Mouse (Mus musculus) liver, postnatal 0 days (tissue): ENCODE data around the gene C2cd4a. TPM values are rescaled to one million over a fixed set of nuclear protein-coding genes. Genes with fewer than 3 reads are reported as not detected.

ENCODE experiments used
- ATAC-seq: fragments of 200-750 bp; cut with Nextera tagmentation; 2 replicates; pipeline ENCODE4 v1.8.0; 2017; ENCODE audit warnings: mild to moderate bottlenecking, moderate library complexity
- DNase-seq: peaks from one replicate; pipeline ENCODE4 v3.0.0-alpha.2; 2016
- H3K27ac ChIP-seq: fragments of 300-500 bp; sonication (generic); 2 replicates; pipeline ENCODE4 v1.5.1; 2014; ENCODE audit warnings: antibody characterized with exemption, moderate library complexity, mild to moderate bottlenecking, low read depth
- H3K27me3 ChIP-seq: fragments of 300-500 bp; sonication (generic); 2 replicates; pipeline ENCODE4 v1.6.1; 2014; ENCODE audit warnings: low read length, control low read depth, mixed read lengths; ENCODE audit not compliant: insufficient read depth
- H3K36me3 ChIP-seq: fragments of 300-500 bp; sonication (generic); replicated peaks from 2 replicates; pipeline ENCODE4 v1.6.1; 2014; ENCODE audit warnings: mild to moderate bottlenecking, control low read depth, low read length, moderate library complexity, mixed read lengths; ENCODE audit not compliant: insufficient read depth
- H3K4me1 ChIP-seq: fragments of 300-500 bp; sonication (generic); 2 replicates; pipeline ENCODE4 v1.6.1; 2014; ENCODE audit warnings: antibody characterized with exemption, mild to moderate bottlenecking, control low read depth; ENCODE audit not compliant: insufficient read depth
- H3K4me2 ChIP-seq: fragments of 300-500 bp; sonication (generic); 2 replicates; pipeline ENCODE4 v1.6.1; 2014; ENCODE audit warnings: low read depth, mild to moderate bottlenecking, low read length, moderate library complexity, mixed read lengths
- H3K4me3 ChIP-seq: fragments of 300-500 bp; sonication (generic); 2 replicates; pipeline ENCODE4 v1.5.1; 2014; ENCODE audit warnings: low read depth, low read length
- H3K9ac ChIP-seq: fragments of 300-500 bp; sonication (generic); replicated peaks from 2 replicates; pipeline ENCODE4 v1.6.1; 2014; ENCODE audit warnings: mild to moderate bottlenecking, moderate library complexity
- H3K9me3 ChIP-seq: fragments of 300-500 bp; sonication (generic); 2 replicates; pipeline ENCODE4 v1.6.1; 2016; ENCODE audit warnings: mild to moderate bottlenecking, control low read depth, low read length, mixed read lengths
- CTCF ChIP-seq: sonication (generic); IDR thresholded peaks from 2 replicates; pipeline ENCODE4 v1.5.1; 2016; ENCODE audit warnings: antibody characterized with exemption, low read depth
- EP300 ChIP-seq: IDR thresholded peaks from 2 replicates; pipeline ENCODE4 v1.6.1; 2016; ENCODE audit warnings: antibody characterized with exemption, low read depth, mild to moderate bottlenecking
- WGBS: fragments of 180-500 bp; shearing (Covaris S2); extraction: QIAGEN DNeasy Blood & Tissue Kit; methylation state at CpG from one replicate; pipeline ENCODE4 v1.1.7; 2014; ENCODE audit not compliant: insufficient replicate concordance; 5-methylcytosine and 5-hydroxymethylcytosine counted together
- polyA plus RNA-seq: library from polyadenylated mRNA; unstranded; fragments of >200 nt; fragmentation: Nextera tagmentation; extraction: Ambion mirVana; gene quantifications from 2 replicates; pipeline ENCODE4 v1.2.1, GENCODE M21; 2015

Gene C2cd4a
- polyA plus RNA-seq, 1 experiment from 2014 or later: 0.89 TPM

DNA sequence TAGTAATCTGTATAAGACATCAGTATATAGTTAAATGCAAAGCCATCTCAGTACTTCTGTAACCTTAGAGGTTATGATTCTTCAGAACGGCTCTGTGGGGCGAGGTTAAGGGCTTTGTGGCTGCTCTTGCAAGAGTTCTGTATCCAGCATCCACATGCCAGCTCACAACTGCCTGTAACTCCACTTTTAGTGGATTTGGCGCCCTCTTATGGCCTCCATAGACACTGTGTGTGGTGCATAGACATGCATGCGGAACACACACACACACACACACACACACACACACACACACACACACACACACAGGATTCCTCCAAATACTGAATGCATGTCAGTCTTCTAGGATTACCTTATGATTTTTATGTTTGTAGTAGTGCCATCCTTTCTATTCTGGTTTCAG lies 19.0 kb upstream of the C2cd4a start:
- H3K4me1 ChIP-seq: peaks cover 19% of the 10 kb centered on the region
- WGBS: 74% methylated on average over 4 of the region's 4 CpGs
- H3K9me3 ChIP-seq: no peaks in the 10 kb centered on the region
- peaks cover 18% of the 10 kb centered on the region for H3K36me3 ChIP-seq
- no peak overlapping the region for H3K27ac ChIP-seq
- DNase-seq: peak; percentile 51
- no peak overlapping the region for H3K9ac ChIP-seq
- no peaks in the 10 kb centered on the region for H3K27me3 ChIP-seq
- no peak for TF ChIP-seq EP300
- TF ChIP-seq CTCF: peak; percentile 61
- no peak overlapping the region for H3K4me3 ChIP-seq
- ATAC-seq: peak; percentile 45
- no peak overlapping the region for H3K4me2 ChIP-seq

DNA sequence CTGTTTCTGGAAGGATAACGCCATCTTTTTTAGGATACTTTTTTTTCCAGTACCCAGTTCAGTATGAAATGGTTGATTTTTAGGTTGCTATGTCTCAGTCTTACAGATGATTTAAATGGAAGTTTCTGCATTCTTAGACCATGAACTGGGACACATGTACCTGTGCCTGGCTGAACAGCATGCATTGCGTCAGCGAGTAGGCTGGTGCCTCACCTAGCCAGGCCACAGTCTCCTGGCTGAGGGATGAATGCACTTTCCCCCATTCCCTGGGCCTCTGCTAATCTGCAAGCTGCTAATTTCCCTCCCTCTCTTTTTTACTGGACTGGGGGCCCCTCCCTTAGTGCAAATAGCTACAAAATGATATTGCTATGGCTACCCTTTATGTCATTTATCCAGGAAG lies 17.7 kb upstream of the C2cd4a start:
- H3K9ac ChIP-seq: no peak overlapping the region
- 89% methylated on average over 3 of the region's 3 CpGs for WGBS
- ATAC-seq (no peak), DNase-seq (no peak)
- no peak overlapping the region for H3K4me2 ChIP-seq
- no peaks in the 10 kb centered on the region for H3K9me3 ChIP-seq
- peaks cover 12% of the 10 kb centered on the region for H3K36me3 ChIP-seq
- TF ChIP-seq CTCF (no peak), EP300 (no peak)
- H3K27me3 ChIP-seq: no peaks in the 10 kb centered on the region
- H3K4me3 ChIP-seq: no peak overlapping the region
- H3K4me1 ChIP-seq: peaks cover 28% of the 10 kb centered on the region
- H3K27ac ChIP-seq: no peak overlapping the region

DNA sequence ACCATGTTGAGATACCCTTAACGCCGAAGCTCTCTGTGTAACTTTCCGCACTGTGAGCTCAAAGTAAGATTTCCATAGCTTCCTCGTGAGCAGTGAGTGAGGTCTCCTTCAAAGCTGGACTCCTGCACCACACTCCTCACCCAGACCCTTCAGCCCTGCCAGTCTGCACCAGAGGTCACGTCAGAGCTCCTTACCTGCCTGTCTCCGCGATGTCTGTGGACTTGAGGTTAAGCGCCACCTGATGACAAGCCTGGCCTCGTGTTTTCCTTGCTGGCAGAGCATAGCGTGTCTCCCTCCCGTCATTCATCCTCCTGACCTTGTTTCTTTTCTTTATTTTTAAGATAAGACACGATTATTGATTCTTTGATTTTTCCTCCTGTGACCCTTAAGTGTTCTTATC lies 17.3 kb upstream of the C2cd4a start:
- Histone ChIP-seq H3K4me1 (peaks cover 33% of the 10 kb centered on the region), H3K9me3 (no peaks in the 10 kb centered on the region), H3K27me3 (no peaks in the 10 kb centered on the region), H3K36me3 (peaks cover 10% of the 10 kb centered on the region), H3K4me2 (no peak overlapping the region), H3K9ac (no peak overlapping the region), H3K4me3 (no peak overlapping the region), H3K27ac (no peak overlapping the region)
- no peak for ATAC-seq
- WGBS: 80% methylated on average over 12 of the region's 12 CpGs
- DNase-seq: no peak
- no peak for TF ChIP-seq EP300

DNA sequence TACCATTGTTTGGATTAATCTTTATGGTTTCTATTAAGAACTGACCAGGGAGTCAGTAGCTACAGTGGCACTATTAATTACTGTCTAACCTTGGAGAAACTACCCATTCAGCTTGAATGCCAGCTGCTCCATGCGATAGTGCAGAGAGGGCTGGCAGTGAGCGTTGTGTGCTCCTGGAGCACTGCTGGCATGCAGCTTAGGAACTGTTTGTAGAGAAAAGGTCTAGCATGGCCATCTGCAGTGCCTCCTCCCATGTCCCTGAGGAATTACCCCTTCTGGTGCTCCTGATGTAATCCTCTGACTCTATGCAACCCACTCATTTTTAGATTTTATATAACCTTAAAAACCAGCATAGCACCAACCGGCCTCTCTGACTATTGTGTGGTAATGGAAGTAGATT lies 15.5 kb upstream of the C2cd4a start:
- ATAC-seq: no peak
- TF ChIP-seq EP300: no peak
- TF ChIP-seq CTCF: no peak
- H3K9ac ChIP-seq: no peak overlapping the region
- H3K36me3 ChIP-seq: no peaks in the 10 kb centered on the region
- peak overlapping the region; percentile 22; the same call in 1 of the 2 replicates for H3K27ac ChIP-seq
- no peak overlapping the region for H3K4me2 ChIP-seq
- H3K9me3 ChIP-seq: no peaks in the 10 kb centered on the region
- peaks cover 45% of the 10 kb centered on the region for H3K4me1 ChIP-seq
- H3K27me3 ChIP-seq: no peaks in the 10 kb centered on the region
- 86% methylated on average over 3 of the region's 3 CpGs for WGBS
- no peak overlapping the region for H3K4me3 ChIP-seq
- DNase-seq: no peak

DNA sequence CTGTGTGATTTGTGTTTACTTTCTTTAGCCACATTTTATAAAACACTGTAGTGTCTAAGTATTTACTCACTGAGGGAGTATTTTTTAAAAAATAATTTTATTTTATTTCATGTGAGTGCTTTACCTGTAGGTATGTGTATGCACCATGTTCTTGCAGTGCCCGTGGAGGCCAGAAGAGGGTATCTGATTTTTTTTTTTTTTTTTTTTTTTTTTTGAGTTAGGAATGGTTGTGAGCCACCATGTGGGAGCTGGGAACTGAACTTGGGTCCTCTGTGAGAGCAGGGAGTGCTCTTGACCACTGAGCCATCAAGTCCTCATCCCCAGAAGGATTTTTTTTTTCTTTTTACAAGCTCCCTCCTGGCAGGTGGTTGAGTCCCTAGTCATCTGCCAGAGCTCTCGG lies 14.0 kb upstream of the C2cd4a start:
- Histone ChIP-seq H3K36me3 (no peaks in the 10 kb centered on the region), H3K4me1 (peaks cover 55% of the 10 kb centered on the region), H3K9me3 (no peaks in the 10 kb centered on the region), H3K27me3 (no peaks in the 10 kb centered on the region), H3K27ac (no peak overlapping the region; the same call in 1 of the 2 replicates), H3K4me2 (no peak overlapping the region), H3K4me3 (no peak overlapping the region), H3K9ac (no peak overlapping the region)
- WGBS: 80% methylated on average over 2 of the region's 2 CpGs
- TF ChIP-seq CTCF: no peak
- no peak for TF ChIP-seq EP300
- ATAC-seq: no peak
- DNase-seq: no peak

DNA sequence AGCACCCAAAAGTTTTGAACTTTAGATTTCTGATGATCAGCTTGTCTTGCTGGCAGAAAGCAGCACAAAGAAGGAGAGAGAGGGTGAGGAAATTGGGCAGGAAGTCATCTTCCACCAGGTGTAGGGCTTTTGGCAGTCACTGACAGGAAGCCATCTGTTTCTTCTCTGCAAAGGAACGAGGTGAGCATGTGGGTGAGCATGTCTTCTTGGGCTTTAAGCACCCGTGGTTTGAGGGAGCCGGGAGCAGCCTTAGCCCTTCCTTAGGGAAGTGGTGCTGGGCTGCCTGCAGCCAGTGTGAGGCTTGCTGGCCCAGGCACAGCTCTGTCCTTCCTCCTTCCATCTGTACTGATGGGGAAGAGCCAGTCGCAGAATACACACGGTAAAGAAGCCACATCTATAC lies 13.5 kb upstream of the C2cd4a start:
- Histone ChIP-seq H3K9me3 (no peaks in the 10 kb centered on the region), H3K4me2 (0 out of 2 replicates have a peak overlapping the region, but pooled peaks have one; percentile 5), H3K27ac (peak overlapping the region; percentile 16), H3K4me1 (peaks cover 55% of the 10 kb centered on the region), H3K9ac (no peak overlapping the region), H3K36me3 (no peaks in the 10 kb centered on the region), H3K4me3 (no peak overlapping the region), H3K27me3 (no peaks in the 10 kb centered on the region)
- 47% methylated on average over 5 of the region's 5 CpGs for WGBS
- DNase-seq (no peak), ATAC-seq (no peak)
- TF ChIP-seq CTCF: no peak

DNA sequence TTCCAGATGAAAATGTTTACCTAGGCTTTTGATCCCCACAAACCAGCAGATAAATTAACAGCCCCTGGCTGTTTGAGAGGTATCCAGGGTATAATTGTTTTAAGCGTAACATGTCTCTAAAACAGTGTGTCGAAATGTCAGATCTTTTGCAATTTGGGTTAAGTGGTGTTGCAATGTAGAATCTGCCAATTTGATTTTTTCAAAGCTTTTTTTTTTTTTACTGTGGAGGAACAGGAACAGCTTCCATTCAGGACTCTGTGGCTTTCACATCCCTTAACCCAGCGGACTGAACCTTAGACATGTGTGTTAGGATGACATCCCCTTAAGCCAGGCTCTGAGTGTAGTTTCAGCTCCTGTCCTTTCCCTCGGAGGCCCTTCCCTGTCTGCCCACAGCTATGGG lies 12.9 kb upstream of the C2cd4a start:
- Histone ChIP-seq H3K9me3 (no peaks in the 10 kb centered on the region), H3K27me3 (no peaks in the 10 kb centered on the region), H3K36me3 (no peaks in the 10 kb centered on the region), H3K9ac (no peak overlapping the region), H3K4me3 (no peak overlapping the region), H3K27ac (peak overlapping the region; percentile 53; the same call in 1 of the 2 replicates), H3K4me2 (peak overlapping the region; percentile 37; the same call in 1 of the 2 replicates), H3K4me1 (peaks cover 54% of the 10 kb centered on the region)
- ATAC-seq (no peak), DNase-seq (no peak)
- 42% methylated on average over 4 of the region's 4 CpGs for WGBS
- TF ChIP-seq EP300 (peak; percentile 62; the same call in 1 of the 2 replicates), CTCF (no peak)
